Mouse (Mus musculus) testis, postnatal 14 days (tissue): Measurements from ENCODE around the gene Pds5b.
"Not testable (repeated sequence)": the region's sequence is repeated elsewhere in the genome, so short reads cannot be mapped to it uniquely, and the experiment has no call there.

Source experiments
- DNase-seq: peaks from one replicate; pipeline ENCODE4 v3.0.0; 2021; ENCODE audit warnings: low spot score

Gene Pds5b

DNA sequence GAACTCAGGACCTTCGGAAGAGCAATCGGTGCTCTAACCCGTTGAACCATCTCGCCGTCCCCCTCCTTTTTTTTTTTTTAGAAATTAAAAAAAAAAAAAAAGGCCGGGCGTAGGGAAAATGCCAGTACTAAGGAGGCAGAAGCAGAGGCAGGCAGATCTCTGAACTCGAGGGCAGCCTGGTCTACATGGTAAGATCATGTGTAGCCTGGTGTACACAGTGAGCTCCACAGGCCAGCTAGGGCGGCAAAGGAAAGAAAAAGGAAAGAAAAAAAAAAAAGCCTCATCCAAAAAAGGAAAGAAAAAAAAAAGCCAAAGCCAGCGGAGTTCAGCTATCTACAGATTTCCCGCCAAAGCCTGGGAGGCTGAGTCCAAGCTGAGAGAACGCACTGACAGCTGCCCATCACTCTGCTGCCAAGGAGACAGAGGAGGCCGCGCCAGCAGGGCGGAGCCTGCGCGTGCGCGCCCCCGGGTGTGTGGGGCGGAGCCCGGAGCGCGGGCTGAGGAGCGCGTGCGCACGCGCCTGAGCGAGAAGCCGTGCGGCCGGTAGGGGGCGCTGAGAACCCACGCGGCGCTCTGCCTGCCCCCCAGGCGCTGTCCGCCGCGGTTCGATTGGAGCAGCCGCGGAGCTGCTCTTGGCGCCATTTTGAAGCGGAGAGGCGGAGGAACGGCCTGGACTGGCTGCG is at the start of gene Pds5b:
Gene Pds5b (plus strand): TSS at position 587 of the 683 bp plus-strand sequence.
- DNase-seq, result peak; percentile 93

DNA sequence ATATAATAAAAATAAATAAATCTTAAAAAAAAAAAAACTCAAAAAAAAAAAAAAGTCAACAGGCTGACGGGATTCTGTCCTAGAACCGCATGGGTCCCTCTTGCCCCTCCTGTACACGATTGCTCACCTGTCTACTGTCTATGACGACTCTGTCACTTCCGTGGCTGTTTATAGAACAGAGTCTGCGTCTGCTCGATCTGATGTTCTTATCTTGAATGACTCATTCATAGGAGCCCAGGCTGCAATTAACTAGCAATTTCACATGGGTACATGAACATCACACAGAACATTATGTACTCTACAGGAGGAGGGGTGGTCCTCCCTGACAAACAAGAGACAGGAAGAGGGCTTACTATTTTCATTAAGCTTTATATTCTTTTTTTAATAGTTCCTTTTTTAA is 48.0 kb upstream of the Pds5b start:
- DNase-seq, result peak; percentile 12

DNA sequence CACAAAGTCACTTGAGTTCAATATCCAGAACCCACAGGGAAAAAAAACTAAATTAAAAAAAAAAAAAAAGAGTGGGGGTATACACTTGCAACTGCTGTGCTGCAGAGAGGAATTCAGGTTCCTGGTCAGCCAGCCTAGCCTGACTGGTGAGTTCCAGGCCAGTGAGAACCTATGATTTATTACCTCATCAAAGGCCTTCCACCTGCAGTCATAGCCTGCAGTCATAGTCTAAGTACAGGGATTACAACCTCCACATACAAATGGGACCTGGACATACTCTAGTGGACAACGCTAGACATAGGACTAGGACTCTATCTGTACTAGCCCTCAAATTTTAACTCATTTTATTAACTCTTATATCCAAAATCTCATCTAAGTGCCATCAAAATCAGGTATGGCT is 44.3 kb upstream of the Pds5b start:
- no peak for DNase-seq

DNA sequence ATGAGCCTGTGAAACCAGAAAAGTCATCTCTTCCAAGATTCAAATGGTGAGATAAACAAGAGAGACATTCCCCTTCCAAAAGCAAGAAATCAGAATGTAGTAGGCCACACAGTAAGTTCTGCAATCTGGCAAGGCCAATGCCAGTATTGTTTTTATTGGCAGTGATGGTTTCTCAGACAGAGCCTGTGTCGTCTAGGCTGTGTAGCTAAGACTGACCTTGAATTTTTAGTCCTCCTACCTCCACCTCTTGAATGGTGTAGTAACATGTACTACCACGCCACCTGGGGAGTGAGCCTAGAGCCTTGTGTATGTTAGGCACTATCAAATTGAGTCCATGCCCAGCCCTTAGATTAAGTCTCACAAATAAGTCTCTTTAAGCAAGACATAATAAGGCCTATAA is 43.8 kb upstream of the Pds5b start:
- DNase-seq, result no peak

DNA sequence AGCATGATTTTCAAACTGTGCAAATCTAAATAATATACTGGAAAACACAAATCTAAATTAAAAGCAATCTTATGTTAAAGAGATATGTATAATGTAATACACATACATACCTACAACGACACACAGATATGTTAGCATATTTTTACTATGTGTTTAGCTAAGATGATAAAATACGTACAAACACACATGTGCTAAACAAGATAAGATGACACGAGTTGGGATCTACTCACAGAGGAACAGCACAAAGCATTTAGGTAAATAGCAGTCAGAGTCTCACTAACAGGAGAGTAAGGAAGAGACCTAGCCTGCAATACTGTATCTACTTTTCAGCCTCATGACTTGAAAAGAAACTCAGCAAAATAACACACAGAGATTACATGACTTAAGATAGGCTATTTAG is 32.1 kb upstream of the Pds5b start:
- no peak for DNase-seq

DNA sequence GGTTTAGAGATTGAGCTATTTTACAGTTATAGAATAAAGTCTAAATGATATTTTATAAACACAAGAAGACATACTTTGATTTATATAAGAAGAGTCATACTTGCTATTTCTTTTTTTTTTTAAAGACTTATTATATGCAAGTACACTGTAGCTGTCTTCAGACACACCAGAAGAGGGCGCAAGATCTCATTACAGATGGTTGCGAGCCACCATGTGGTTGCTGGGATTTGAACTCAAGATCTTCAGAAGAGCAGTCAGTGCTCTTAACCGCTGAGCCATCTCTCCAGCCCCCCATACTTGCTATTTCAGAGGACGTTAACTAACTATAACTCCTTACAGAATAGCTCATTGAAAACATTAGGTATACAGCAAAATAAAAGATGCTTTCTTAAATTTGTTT is 30.1 kb upstream of the Pds5b start:
- not testable (repeated sequence) for DNase-seq

DNA sequence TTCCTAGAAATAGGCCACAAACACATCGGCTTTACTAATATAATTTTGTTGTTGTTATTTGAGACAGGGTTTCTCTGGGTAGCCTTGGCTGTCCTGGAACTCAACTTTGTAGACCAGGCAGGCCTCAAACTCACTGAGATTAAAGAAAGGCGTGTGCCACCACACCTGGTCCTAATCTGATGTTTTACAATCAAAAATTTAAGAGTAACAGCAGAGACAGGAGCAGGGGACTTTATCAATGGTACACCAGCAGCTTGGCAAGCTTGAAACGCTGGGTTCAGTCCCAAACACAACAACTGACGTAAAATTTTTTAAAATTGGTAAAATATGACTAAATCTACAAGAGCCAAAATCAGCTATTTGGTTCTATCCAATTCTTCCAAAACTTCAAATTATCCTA is 28.6 kb upstream of the Pds5b start:
- DNase-seq, result no peak

DNA sequence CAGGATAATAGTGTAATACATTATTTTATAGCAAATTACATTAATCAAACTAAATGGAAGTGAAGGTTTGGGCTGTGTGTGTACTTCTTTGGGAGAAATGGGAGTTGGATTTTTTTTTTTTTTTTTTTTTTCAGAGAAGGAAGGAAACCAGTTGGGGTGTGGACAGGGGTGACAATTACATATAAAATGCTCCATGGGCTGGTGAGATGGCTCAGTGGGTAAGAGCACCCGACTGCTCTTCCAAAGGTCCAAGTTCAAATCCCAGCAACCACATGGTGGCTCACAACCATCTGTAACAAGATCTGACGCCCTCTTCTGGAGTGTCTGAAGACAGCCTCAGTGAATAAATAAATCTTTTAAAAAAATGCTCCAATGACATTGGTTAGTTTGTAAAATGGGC is 21.0 kb upstream of the Pds5b start:
- DNase-seq, result no peak

DNA sequence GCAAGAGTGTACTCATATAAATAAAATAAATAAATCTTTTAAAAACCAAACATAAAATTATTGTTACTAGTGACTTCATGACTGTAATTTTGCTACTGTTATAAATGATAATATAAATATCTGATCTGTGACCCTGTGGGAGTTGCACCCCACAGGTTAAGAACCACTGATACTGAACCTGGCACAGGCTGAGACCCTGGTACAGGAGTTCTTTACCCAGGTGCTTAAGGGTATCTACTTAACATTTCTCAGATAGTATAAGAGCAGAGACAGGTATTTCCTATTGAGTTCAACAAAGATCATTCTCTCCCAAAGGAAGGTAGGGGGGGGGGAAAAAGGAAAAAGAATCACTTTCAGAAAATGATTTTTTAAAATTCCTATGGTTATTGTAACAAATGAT is 19.0 kb upstream of the Pds5b start:
- no peak for DNase-seq

DNA sequence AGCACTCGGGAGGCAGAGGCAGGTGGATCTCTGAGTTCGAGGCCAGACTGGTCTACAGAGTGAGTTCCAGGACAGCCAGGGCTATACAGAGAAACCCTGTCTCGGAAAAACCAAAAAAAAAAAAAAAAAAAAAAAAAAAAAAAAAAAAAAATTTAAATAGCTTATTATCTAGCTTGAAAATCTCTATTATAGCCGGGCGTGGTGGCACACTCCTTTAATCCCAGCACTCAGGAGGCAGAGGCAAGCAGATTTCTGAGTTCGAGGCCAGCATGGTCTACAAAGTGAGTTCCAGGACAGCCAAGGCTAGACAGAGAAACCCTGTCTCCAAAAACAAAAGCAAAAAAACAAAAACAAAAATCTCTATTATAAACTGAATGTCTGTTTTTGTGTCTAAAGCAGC is 14.1 kb upstream of the Pds5b start:
- DNase-seq, result not testable (repeated sequence)

DNA sequence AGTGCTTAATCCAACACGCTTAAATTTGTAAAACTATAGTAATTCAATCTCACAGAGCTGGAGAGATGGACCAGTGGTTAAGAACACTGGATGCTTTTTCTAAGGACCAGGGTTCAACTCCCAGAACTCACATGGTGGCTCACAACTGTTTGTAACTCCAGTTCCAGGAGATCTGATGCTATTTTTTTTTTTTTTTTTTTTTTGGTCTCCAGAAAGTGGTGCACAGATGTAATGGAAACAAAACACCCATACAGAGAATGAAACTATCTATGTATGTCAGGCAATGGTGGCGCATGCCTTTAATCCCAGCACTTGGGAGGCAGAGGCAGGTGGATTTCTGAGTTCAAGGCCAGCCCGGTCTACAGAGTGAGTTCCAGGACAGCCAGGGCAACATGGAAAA is 13.2 kb upstream of the Pds5b start:
- not testable (repeated sequence) for DNase-seq

DNA sequence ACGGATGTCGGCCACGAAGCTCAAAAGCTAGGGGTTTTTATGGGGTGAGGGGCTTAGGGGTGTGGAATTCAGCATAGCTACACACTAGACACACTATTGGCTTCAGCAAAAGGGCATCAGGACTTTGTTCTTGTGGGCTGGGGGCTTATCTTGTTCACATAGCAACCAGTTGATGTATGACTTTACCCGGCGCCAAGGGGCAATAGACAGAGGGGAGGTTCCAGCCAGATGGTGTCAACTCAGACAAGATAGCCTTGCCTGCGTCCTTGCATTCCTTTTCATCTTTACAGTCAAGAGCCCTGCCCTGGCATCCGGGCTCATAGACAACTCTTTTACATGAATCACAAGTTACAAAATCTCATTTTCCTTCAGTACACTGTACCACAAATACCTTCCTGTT is 9.6 kb upstream of the Pds5b start:
- not testable (repeated sequence) for DNase-seq

DNA sequence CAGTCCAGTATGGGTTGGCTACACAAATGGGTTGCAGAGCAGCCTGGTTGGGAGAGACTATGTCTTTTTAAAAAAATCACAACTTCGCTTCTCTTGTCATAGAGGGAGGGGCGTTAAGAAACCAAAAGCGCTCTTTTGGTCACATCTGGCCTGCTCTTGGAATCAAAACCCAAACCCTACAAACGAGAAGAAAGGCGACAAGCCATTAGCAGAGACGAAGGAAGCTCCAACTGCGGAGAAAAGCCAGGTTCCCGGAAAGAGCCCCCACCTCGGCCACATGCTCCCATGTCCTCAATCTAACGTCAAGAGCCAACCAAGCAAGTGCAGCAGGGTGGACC is 8.8 kb upstream of the Pds5b start:
- no peak for DNase-seq

DNA sequence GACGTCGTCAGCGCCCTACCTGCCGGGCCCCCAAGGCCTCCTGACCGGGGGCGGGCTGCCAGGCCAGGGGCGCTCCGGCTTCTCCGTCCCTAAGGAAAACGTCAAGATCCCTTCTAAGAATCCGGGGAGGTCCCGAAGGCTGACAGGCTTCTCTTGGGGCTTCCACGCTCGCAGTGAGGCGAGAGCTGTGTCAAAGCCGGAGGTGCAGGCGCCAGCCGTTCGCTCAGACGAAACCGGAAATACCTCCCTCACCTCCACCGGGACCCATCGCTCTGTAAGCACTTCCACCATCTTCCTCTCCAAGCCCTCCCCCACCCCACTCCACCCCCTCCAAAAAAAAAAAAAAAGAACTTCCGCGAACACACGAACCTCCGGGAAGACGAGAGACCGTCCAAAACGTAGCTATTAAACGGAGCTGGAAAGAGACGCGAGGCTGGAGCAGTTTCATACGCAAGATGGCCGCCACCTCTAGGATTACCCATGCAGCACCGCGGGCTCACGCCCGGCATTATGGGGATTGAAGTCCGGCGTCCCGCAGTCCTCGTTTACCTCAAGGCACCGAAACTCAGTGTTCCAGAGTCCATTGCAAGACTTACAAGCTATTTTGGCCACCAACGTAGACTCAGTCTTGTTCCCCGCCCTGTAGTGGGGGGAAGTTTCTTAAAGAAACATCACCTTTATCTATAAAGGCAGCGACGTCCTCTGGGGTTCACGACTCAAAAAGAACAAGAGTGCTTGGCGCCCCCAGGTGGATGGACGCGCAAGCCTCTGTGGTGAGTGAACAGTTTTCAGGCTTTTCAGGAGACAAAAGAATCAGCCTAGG is 8.2 kb upstream of the Pds5b start:
- peak; percentile 97 for DNase-seq

DNA sequence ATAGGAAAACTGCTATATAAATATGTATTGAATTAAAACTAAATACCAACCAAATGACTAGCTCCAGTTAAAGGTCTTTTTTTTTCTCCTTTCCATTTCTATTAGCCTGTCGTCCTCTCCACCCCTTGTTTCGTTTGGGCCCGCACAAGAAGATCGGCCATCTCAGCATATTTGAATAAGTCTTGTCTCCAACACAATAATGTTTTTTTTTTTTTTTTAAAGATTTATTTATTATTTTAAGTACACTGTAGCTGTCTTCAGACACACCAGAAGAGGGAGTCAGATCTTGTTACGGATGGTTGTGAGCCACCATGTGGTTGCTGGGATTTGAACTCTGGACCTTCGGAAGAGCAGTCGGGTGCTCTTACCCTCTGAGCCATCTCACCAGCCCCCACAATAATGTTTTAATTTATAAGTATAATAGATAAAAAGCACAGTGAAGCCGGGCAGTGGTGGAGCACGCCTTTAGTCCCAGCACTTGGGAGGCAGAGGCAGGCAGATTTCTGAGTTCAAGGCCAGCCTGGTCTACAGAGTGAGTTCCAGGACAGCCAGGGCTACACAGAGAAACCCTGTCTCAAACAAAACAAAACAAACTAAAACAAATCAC is 7.3 kb upstream of the Pds5b start, which contains the start of gene N4bp2l2:
Gene N4bp2l2 (minus strand): TSS at position 51 of the 607 bp plus-strand sequence.
- not testable (repeated sequence) for DNase-seq

DNA sequence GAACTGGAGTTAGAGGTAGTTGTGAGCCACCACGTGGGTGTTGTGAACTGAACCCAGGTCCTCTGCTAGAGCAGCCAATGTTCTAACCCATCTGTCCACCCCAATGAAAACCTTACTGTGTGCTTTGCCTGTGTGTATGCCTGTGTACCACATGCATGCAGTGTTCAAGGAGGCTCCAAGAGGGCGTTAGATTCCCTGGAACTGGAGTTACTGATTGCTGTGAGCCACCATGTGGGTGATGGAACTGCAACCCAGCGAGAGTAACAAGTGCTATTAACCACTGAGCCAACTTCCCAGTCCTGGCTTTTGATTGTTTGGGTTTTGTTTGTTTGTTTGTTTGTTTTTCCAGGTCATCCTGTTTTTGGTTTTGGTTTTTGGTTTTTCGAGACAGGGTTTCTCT is 4.8 kb upstream of the Pds5b start:
- no peak for DNase-seq

DNA sequence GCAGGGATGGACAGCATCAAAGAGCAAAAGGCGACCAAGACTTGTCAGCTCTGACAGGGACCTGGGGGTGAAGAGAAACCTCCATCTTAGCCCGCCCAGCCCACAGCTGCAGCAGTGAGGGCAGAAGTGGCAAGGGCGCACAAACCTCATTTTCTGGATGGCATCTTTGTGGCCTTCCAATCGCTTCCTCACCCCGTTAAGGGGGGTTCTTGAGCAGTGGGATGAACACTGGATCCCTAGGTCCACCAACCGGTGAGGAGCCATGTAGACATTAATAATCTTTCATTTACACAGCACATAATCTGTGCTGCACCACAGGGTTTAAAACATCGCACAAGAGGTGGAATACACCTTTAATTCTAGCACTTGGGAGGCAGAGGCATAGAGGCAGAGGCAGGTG is 1.2 kb upstream of the Pds5b start:
- no peak for DNase-seq

DNA sequence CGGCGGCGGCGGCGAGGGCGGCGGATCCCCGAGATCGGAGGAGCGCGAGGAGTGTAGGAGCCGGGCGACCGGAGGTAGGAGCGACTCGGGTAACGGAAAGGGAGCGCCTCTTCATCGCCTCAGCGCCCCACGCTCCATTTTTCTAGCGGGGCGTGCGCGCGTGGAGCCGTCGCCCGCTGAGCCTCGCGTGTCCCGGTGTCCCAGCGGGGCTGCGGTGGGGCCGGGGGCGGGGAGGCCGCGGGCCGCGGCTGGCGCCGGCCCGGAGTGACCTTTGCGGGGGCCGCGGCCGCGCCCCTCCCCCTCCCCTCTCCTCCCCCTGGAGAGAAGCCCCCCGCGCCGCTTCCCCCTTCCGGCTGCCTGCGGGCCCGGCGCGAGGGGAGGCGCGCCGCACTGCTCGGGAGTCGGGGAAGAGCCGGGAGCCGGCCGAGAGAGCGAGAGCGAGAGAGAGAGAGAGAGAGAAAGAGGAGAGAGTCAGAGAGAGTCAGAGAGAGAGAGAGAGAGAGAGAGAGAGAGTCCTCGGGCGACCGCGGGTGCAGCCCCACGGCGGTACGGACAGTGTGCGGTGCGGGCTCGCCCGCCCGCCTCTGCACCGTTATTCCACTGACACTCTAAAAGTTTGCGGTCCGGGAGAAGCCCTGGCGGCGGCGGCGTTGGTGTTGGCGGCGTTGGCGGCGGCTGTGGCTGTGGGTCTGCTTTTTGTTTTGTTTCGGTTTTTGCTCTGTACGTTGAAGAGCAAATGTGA is 512 bp downstream of the Pds5b start:
- peak; percentile 54 for DNase-seq

DNA sequence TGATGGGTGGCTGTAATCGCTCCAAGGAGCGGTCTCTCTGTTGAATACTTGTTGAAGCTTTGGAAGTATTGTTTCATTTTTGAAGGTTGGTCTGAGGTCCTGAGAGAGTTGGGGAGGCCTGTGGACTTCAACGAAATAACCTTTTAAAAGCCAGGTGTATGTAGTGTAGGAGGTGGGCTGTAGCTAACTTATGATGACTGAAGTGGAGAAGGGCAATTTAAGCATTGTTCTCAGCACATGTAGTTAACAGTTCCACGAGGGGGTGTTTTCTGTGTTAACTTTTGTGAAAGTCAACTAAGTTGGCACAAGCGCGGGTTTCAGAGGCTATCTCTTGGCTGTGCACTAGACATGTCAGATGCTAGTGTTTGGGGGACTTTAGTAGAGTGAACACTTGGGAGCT is 1.3 kb downstream of the Pds5b start:
- DNase-seq, result no peak

DNA sequence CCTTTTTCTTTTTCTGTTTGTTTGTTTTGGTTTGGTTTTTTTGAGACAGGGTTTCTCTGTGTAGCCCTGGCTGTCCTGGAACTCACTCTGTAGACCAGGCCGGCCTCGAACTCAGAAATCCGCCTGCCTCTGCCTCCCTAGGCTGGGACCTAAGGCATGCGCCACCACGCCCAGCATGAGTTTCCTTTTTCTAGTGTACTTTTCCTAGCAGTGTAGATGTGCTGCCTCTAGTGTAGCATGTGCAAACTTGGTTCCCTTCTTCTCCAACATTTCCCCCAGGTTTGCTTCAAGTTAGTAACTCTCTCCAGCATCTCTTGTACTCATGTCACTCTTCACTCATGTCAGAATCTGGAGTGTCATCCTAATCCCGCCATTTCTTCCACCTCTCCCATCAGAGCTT is 9.3 kb downstream of the Pds5b start:
- DNase-seq, result not testable (repeated sequence)

DNA sequence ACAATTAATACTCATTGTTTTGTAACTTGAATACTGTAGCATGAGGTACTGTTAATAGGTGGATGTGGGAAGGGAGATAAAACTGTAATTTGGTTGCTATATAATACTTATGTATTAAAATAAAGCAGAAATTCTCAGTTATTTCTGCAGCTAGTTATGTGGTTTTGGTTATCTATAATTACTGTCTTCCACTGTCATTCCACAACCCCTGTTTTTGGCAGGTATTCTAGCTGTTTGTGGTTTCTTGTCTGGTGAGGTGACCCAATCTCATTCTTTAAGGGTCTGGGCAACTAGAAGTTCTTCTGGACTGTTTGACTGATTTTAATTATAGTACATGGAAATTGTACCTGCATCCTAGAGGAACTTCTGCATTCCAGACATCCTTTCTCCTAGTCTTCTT is 17.1 kb downstream of the Pds5b start:
- no peak for DNase-seq

DNA sequence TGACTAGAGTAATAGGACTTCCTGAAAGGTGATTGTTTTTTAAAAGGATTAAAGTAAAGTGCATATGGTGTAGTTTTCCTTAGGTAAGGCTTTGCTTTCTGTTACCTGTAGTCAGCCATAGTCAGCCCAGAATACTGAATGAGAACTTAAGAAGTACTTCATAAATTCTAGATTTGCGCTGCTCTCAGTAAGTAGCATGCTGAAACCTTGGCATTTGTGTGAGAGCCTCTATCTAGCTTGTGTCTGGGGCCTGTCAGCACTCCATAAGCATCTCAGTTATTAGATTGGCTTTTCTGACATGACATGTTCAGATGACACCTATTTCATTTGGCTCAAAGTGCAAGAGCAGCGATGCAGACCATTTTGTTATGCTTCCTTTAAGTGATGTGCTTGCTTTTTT is 19.7 kb downstream of the Pds5b start:
- no peak for DNase-seq

DNA sequence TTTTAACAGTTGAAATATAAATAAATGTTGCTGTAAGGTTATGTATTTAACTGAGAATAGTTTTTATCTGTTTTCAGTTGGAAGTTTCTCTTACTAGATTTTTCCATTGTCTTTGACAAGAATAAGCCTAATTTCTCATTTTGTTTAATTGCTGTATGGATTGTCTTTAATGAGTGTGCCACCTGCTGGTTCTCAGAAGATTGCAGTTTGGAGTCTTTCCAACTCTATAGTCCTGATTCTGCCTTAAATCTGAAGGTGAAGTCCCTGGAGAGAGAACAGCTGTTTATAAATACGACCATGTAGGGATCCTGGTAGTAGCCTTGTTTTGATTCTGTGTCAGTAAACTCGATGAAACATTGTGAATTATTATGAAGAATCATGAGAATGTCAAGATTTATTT is 29.2 kb downstream of the Pds5b start:
- no peak for DNase-seq
